Mouse (Mus musculus): ENCODE results near the gene Cux1. TPM values are rescaled to one million over a fixed set of nuclear protein-coding genes. Genes with fewer than 3 reads are reported as not detected.
"Not testable (repeated sequence)": the region's sequence is repeated elsewhere in the genome, so short reads cannot be mapped to it uniquely, and the experiment has no call there.

Cux1 gene
- polyA plus RNA-seq, 1 experiment, result 284 TPM

DNA sequence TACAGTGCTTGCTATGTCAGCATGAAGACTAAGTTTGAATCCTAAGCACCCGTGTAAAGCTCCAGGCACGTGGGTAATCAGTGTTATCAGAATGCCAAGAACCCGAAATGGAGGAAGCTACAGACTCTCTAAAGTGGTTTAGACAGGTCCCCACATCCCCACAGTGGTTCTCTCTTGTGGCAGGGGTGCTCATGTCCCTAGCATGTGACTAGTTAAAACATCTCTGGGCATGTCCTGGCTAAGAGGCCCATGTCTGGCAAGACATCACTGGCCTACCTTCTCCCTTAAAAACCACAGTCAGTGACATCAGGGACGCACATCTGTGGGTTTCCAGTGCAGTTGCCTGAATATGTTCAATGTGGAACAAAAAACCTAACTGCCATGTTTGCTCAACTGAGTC lies 87.5 kb downstream of the Cux1 start:
- TF ChIP-seq CTCF (IDR thresholded peaks at IDR 0.05; ENCODE audit: insufficient read depth, low read depth, low read length) (no peak), POLR2A (IDR thresholded peaks at IDR 0.05; ENCODE audit: insufficient read depth, low read depth, low read length) (no peak)
- H3K4me3 ChIP-seq (ENCODE audit: insufficient read depth, low read depth, low read length), result no peak overlapping the region
- 68% methylated on average over 4 of the region's 4 CpGs for WGBS
- H3K4me1 ChIP-seq (ENCODE audit: control insufficient read depth, insufficient read depth, low read length), result peaks cover 9% of the 10 kb centered on the region
- peak overlapping the region; percentile 5; the same call in 1 of the 2 replicates for H3K27ac ChIP-seq (ENCODE audit: insufficient read depth, low read depth, low read length)

DNA sequence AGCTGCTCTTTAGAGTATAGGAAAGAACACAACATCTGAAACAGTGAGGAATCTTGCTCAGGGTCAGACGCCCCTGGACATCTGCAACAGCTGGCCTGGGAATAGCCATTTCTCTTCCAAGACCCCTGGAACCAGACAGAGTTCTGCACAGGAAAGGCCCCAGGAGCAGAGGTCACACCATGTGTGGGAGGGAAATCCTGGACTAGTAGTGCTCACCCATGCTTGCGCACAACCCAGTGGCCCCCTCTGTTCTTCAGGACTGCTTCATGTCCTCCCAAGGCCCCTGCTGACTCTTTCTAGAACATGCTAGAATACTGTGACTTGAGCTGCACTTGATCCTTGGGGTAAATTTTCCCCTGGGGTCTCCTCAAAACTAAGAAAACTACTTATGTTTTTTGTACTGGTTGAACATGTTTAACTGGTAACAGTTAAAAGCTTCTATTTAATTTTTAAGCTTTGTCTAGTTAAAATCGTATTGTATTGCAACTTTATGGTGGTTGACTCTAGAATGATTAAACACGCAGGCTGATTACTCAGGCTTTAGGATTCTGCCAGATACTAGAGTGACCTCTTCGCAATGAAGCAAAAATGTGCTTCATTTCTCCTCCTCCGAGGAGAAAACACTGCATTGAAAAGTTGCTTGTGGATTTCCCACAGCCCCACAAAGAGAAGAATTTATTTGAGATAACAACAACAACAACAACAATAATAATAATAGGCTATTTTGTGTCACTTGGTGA lies 88.1 kb downstream of the Cux1 start:
- no peak overlapping the region for H3K27ac ChIP-seq (ENCODE audit: insufficient read depth, low read depth, low read length)
- peaks cover 9% of the 10 kb centered on the region for H3K4me1 ChIP-seq (ENCODE audit: control insufficient read depth, insufficient read depth, low read length)
- H3K4me3 ChIP-seq (ENCODE audit: insufficient read depth, low read depth, low read length), result no peak overlapping the region
- TF ChIP-seq POLR2A (IDR thresholded peaks at IDR 0.05; ENCODE audit: insufficient read depth, low read depth, low read length) (no peak), CTCF (IDR thresholded peaks at IDR 0.05; ENCODE audit: insufficient read depth, low read depth, low read length) (no peak)
- 85% methylated on average over 6 of the region's 6 CpGs for WGBS

DNA sequence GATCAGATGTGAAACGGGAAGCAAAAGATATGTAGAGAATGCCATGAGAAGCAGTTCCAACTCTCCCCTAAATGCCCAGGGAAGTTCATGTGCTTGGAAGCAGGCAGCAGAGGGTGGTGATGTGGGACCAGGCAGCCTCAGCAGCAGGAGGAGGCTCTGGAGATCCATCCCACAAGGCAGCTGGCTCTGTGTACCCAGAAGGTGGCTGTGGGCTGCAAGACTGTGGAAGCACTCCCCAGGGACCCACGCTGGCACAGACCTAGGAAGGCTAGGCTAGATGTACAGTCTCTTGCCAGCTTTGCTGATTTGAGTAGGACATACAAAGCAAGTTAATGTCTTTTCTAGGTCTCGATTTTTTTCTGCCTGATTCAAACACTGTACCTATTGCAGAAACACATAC lies 91.0 kb downstream of the Cux1 start:
- 65% methylated on average over 3 of the region's 3 CpGs for WGBS
- Histone ChIP-seq H3K4me1 (ENCODE audit: control insufficient read depth, insufficient read depth, low read length) (peaks cover 14% of the 10 kb centered on the region), H3K27ac (ENCODE audit: insufficient read depth, low read depth, low read length) (no peak overlapping the region), H3K4me3 (ENCODE audit: insufficient read depth, low read depth, low read length) (no peak overlapping the region)
- TF ChIP-seq POLR2A (IDR thresholded peaks at IDR 0.05; ENCODE audit: insufficient read depth, low read depth, low read length) (no peak), CTCF (IDR thresholded peaks at IDR 0.05; ENCODE audit: insufficient read depth, low read depth, low read length) (no peak)

DNA sequence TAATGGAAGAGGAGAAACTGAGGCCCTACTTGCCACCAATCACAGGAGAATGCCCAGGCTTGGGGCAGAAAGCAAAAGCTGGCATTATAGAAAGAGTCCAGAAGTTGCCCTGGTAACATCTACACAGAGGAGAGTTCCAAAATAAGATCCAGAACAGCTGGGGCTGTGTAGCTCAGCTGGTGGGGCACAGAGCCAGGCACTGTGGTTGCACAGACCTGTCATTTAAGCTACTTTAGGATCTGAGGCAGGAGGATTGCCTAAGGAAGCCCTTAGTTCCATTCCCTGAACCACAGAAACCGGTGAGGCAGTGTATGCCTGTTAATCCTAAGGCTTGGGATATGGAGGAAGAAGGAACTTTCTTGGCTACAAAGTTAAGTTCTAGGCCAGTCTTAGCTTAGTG lies 92.1 kb downstream of the Cux1 start:
- 85% methylated on average over 1 of the region's 1 CpGs for WGBS
- TF ChIP-seq CTCF (IDR thresholded peaks at IDR 0.05; ENCODE audit: insufficient read depth, low read depth, low read length), result no peak
- no peak for TF ChIP-seq POLR2A (IDR thresholded peaks at IDR 0.05; ENCODE audit: insufficient read depth, low read depth, low read length)
- Histone ChIP-seq H3K27ac (ENCODE audit: insufficient read depth, low read depth, low read length) (no peak overlapping the region), H3K4me3 (ENCODE audit: insufficient read depth, low read depth, low read length) (no peak overlapping the region), H3K4me1 (ENCODE audit: control insufficient read depth, insufficient read depth, low read length) (peaks cover 17% of the 10 kb centered on the region)

DNA sequence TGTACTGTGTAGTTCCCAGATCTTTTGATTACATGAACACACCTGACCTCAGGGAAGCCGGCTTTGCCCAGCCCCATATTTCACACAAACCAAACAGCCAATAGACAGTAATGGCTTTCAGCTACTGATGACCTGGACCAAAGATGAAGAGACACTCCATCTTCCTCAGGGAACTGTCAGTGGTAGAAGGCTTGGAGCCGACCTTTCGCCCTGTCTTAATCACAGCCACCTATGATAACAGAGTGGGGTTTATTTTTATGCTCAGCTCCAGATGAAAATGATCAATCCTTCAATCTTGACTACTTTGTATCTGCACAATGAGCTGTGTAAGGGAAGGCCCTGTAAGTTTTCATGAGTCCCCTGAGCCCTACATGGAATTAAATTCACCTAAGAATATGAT lies 93.2 kb downstream of the Cux1 start:
- Histone ChIP-seq H3K27ac (ENCODE audit: insufficient read depth, low read depth, low read length) (no peak overlapping the region), H3K4me1 (ENCODE audit: control insufficient read depth, insufficient read depth, low read length) (peaks cover 17% of the 10 kb centered on the region), H3K4me3 (ENCODE audit: insufficient read depth, low read depth, low read length) (no peak overlapping the region)
- no peak for TF ChIP-seq CTCF (IDR thresholded peaks at IDR 0.05; ENCODE audit: insufficient read depth, low read depth, low read length)
- no peak for TF ChIP-seq POLR2A (IDR thresholded peaks at IDR 0.05; ENCODE audit: insufficient read depth, low read depth, low read length)
- WGBS, result 95% methylated on average over 3 of the region's 3 CpGs

DNA sequence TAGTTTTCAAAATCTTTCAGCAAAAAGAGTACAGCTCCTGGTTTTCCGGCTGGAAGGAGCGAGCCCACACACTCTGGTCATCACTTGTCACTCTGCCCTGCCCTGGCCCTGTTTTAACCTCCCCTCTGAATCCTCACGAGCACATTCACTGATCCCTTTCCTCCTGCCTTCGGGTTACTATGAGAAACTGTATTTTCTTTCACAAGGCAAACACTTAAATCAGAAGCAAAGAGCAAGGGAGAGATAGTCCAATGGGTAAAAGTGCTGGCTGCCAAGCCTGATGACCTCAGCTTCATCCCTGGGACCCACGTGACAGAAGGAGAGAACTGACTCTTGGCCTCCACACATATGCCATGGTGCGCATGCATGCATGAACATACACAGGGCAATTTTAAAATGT lies 94.0 kb downstream of the Cux1 start:
- Histone ChIP-seq H3K27ac (ENCODE audit: insufficient read depth, low read depth, low read length) (no peak overlapping the region), H3K4me3 (ENCODE audit: insufficient read depth, low read depth, low read length) (no peak overlapping the region), H3K4me1 (ENCODE audit: control insufficient read depth, insufficient read depth, low read length) (peaks cover 17% of the 10 kb centered on the region)
- TF ChIP-seq CTCF (IDR thresholded peaks at IDR 0.05; ENCODE audit: insufficient read depth, low read depth, low read length) (no peak), POLR2A (IDR thresholded peaks at IDR 0.05; ENCODE audit: insufficient read depth, low read depth, low read length) (no peak)
- 52% methylated on average over 6 of the region's 6 CpGs for WGBS

DNA sequence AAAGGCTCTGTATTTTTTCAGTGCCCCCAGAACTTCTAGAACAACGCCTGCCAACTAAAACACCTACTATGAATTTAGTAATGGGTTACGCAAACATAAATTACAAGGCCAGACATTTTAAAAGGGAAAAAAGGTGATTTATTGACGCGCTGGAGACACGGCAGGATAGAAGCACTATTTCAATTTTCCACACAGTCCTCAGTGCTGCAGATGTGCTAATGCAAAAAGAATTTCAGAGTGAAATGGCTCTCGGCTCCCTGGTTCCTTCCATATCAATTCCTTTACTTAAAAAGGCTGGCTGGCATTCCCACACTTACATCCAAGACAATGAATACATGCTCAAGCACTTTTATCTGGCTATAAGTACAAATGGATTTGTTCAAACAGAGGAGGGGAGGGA lies 94.4 kb downstream of the Cux1 start:
- TF ChIP-seq POLR2A (IDR thresholded peaks at IDR 0.05; ENCODE audit: insufficient read depth, low read depth, low read length) (no peak), CTCF (IDR thresholded peaks at IDR 0.05; ENCODE audit: insufficient read depth, low read depth, low read length) (no peak)
- WGBS, result 84% methylated on average over 6 of the region's 6 CpGs
- H3K27ac ChIP-seq (ENCODE audit: insufficient read depth, low read depth, low read length), result no peak overlapping the region
- no peak overlapping the region for H3K4me3 ChIP-seq (ENCODE audit: insufficient read depth, low read depth, low read length)
- peaks cover 17% of the 10 kb centered on the region for H3K4me1 ChIP-seq (ENCODE audit: control insufficient read depth, insufficient read depth, low read length)

DNA sequence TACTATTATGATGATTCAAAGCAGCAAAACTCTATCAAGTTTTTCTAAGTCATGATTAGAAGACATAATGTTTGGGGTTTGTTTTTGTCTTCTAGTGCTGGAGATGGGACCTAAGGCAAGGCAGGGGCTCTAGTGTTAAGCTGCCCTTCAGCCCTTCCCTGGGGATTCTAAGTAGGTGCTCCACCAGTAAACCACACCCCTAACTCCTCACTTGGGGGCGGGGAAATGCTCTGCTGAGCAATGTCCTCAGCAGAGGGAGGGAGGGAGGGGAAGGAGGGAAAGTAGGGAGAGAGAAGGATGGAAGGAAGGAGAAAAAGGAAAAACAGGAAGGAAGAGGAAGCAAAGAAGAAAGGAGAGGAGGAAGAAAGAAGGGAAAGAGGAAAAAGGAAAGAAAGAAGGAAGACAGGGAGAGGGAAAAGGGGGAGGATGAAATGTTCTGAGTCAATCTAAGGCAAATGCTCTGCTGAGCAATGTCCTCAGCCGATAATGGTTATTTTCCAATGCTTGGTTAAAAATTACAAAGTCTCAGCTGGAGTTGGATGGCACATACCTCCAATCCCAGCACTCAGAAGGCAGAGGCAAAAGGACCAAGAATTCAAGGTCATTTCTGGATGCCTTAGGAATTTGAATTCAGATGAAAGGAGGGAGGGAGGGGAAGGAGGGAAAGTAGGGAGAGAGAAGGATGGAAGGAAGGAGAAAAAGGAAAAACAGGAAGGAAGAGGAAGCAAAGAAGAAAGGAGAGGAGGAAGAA lies 96.1 kb downstream of the Cux1 start:
- H3K4me3 ChIP-seq (ENCODE audit: insufficient read depth, low read depth, low read length); H3K27ac ChIP-seq (ENCODE audit: insufficient read depth, low read depth, low read length): not testable (repeated sequence)
- WGBS, result 66% methylated on average over 2 of the region's 2 CpGs
- peaks cover 19% of the 10 kb centered on the region for H3K4me1 ChIP-seq (ENCODE audit: control insufficient read depth, insufficient read depth, low read length)

DNA sequence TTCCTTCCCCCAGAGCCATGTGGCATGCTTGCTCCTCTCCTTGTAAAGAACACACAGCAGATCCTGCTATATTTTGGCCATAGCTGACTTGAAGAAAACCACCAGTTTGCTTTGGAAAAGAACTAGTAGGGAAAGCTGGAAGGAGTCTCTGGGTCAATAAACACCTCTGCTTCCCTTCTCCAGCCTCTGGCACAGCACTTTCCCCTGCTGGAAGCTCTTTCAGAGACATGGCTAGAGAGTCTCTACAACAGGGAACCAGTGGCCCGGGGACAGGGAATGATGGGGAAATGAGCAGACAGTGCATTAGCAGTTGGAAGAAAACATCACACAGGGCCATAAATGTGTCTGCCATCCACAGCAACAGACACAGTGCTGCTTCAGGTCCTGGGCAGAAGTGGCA lies 98.0 kb downstream of the Cux1 start:
- Histone ChIP-seq H3K4me3 (ENCODE audit: insufficient read depth, low read depth, low read length) (no peak overlapping the region), H3K4me1 (ENCODE audit: control insufficient read depth, insufficient read depth, low read length) (peaks cover 25% of the 10 kb centered on the region), H3K27ac (ENCODE audit: insufficient read depth, low read depth, low read length) (no peak overlapping the region)
- 67% methylated on average over 1 of the region's 1 CpGs for WGBS
- TF ChIP-seq POLR2A (IDR thresholded peaks at IDR 0.05; ENCODE audit: insufficient read depth, low read depth, low read length), result no peak
- TF ChIP-seq CTCF (IDR thresholded peaks at IDR 0.05; ENCODE audit: insufficient read depth, low read depth, low read length), result no peak

Data from olfactory bulb, adult 2 months (tissue).